Mouse (Mus musculus): ENCODE data around the gene Gm21627. TPM values are rescaled to one million over a fixed set of nuclear protein-coding genes. Genes with fewer than 3 reads are reported as not detected.
"Not testable (repeated sequence)": the region's sequence is repeated elsewhere in the genome, so short reads cannot be mapped to it uniquely, and the experiment has no call there.

The Gm21627 gene
- total RNA-seq (2021) = not detected
- long read RNA-seq, experiment 1 = 0 reads
- long read RNA-seq, experiment 2 = 0 reads

DNA sequence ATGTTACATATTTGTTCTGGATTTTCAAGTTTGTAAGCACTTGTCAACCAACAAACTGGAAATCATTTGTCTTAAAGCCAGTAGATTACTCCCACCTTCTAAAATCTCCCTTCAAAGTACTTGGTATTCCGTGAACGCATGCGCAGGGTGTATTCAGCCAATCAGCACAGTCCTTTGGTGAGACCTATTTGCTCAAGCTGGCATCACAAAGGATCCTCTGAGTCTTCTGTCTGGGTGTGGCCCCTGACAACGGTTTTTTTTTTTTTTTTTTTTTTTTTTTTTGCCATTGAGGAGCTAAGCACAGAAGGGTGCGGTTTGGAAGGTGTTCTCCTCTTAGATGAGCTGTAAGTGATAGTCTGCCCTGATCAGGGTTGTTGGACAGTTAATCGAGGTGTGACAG lies at the start of gene Gm21627:
TSS of gene Gm21627 (plus strand) at position 301 of the 400 bp plus-strand sequence.
- not testable (repeated sequence) for DNase-seq (ENCODE audit: low spot score)
